Mouse (Mus musculus) yolk sac, embryonic 10.5 days (tissue): ENCODE data around the gene Adamts4.

Source experiments
- DNase-seq: peaks from one replicate; pipeline ENCODE4 v3.0.0-alpha.2; 2017; ENCODE audit warnings: low spot score

Gene Adamts4

GRCm38 (mm10) chr1:171256095-171256818 lies 6.0 kb downstream of the Adamts4 start:
- DNase-seq = no peak

DNA sequence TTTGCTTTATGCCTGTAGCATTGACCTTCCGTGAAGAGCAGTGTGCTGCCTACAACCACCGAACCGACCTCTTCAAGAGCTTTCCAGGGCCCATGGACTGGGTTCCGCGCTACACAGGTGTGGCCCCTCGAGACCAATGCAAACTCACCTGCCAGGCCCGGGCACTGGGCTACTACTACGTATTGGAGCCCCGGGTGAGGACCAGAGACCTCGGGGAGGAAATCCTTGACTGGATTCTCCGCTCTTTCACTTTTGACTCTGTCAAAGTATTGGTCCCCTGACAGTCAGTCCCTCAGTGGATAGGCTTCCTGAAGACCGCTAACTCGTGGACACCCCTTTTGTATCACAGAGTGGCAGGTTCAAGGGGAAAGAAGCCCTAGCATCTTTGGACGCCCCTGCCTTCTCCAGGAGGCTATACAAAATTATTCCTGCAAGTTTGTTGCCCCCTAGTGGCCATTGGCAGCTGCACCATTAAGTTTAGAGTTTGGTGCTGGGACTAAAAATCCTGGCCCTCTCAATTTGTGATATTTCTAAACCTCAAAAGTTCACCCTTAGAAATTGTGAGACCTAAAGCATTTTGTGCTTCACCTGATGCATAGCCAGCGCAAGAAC lies 6.8 kb downstream of the Adamts4 start:
- DNase-seq = no peak

- no peak for DNase-seq
These were observed 7.6 kb downstream of the Adamts4 start for GRCm38 (mm10) chr1:171257781-171258180.

GRCm38 (mm10) chr1:171258921-171259320 lies 8.7 kb downstream of the Adamts4 start:
- DNase-seq = no peak

DNA sequence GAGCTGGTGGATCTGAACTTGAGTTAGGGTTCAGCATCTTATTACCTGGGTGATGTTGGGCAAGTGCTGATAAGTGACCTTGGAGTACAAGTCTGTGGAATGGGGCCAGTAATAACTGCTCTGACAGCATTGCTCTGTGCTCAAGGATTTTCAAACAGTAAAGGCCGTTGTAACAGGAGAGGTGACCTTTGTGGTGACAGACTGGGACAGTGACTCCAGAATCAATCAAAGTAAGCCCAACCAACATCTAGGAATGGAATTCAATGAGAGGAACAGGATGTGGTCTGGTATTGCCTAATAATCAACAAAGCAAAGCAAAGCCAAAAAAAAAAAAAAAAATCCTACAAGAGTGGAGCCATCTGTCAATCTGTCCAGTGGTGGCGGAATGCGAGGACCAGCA lies 10.1 kb downstream of the Adamts4 start:
- DNase-seq = no peak

DNA sequence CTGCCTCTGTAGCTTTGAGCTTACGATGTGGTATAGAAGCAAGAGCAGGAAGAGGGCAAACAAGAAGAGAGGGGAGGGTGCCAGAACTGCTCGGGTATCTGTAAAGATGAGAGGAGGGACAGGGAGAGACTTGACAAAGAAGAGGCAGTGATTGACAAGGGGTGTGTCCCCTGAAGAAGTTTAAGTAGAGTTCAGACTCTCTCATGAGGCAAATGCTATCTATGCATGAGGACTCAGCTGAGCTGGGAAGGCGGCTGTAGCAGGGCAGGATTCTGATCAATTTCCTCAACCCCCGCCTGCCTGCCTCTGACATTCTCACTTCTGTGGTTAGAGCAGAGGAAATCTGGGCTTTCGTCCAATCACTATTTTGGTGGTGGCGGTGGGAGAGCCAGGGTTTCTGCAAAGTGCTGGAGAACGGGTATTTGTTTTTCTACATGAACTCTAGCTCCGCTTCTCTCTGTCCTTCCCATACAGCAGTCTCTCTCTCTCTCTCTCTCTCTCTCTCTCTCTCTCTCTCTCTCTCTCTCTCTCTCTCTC lies 12.4 kb downstream of the Adamts4 start:
- DNase-seq = no peak

DNA sequence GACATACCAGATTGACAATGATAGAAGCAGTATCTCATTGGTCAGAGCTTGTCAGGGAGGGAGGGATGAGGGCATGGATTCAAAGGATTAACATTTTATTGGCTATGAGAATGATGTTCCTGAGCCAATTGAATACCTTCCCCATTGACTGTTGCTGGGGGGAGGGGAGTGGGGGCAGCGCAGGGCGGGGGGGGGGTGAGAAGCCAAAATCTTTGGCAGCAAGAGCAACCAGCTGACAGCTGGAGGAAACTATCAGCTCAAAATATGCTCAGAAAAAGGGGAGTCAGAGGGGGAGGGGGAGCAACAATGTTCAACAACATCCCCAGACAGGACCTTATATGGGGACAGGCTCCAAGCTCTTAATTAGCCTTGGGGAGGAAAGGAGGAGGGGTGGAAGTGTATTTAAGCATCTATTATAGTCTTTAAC lies 13.0 kb downstream of the Adamts4 start:
- no peak for DNase-seq

DNA sequence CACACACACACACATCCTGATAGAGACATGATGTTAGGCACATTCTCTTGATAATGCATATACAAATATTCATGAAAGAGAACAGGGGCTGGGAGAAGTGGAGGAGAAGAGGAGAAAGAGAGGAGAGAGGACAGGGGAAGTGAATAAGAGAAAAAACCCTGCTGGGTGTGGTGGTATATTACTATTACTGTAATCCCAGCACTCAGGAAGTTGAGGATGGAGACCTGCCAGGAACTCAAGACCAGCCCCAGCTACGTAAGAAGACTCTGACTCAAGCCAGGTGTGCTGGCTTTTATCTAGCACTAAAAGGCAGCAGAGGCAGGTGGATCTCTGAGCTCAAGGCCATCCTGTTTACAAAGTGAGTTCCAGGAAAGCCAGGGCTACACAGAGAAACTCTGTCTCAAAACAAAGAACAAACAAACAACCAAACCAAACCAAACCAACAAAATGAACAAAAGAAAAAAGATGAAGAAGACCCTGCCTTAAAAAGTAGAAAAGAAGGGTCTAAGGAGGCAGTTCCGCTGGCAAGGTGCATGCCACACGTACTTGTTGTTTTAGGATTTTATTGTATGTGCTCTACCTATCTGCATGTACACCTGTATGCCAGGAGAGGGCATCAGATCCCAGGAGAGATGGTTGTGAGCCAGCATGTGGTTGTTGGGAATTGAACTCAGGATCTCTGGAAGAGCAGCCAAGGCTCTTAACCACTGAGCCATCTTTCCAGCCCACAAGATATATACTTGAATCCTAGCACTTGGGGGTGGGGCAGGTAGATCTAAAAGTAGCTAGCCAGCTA lies 13.6 kb downstream of the Adamts4 start:
- no peak for DNase-seq

DNA sequence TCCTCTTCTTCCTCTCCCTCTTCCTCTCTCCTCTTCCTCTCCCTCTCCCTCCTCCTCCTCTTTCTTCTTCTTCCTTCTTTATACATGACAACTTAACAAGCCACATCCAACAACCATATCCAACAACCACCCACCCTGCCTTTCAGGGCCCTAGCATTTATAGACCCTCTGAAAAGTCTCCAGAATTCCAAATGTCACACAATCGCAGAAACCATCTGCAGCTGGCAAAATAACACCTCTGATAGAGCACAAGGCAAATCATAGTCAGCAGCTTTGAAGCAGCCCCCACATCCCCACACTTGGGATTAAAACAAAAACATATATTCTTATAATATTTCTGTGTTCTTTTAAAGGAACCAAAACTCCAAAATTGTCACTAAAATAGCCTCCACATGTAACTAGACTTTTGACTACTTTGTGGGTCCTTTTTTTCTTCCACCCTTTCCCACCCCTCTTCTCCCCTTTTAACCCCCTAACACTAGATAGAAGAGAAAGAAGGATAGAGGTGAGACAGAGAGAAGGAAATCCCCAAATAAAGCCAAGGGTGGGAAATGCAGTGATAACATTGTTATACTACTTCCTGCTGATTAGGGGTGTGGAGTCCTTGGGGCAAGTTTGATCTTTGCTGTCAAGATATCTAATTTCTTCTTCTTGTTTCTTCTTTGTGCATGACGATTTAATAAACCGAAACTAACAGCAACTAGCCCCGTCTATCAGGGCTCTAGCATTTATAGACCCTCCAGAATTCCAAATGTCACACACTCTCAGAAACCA lies 15.9 kb downstream of the Adamts4 start:
- DNase-seq = no peak

DNA sequence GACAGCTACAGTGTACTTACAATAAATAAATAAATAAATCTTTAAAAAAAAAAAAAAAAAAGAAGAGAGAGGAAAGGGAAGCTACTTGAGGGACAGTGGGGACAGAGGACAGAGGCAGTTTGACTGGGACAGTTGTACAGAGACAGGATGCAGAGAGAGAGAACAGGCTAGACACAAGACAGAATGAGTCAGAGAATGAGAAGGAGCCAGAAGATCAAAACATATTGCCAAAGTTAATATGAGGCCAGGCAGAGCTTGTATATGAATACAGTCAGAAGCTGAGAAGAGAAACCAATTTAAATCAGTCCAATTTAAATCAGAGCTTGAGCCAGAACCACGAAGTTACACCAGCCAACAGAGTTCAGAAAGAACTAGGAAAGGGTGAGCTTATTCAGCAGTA lies 18.1 kb downstream of the Adamts4 start:
- DNase-seq = no peak

DNA sequence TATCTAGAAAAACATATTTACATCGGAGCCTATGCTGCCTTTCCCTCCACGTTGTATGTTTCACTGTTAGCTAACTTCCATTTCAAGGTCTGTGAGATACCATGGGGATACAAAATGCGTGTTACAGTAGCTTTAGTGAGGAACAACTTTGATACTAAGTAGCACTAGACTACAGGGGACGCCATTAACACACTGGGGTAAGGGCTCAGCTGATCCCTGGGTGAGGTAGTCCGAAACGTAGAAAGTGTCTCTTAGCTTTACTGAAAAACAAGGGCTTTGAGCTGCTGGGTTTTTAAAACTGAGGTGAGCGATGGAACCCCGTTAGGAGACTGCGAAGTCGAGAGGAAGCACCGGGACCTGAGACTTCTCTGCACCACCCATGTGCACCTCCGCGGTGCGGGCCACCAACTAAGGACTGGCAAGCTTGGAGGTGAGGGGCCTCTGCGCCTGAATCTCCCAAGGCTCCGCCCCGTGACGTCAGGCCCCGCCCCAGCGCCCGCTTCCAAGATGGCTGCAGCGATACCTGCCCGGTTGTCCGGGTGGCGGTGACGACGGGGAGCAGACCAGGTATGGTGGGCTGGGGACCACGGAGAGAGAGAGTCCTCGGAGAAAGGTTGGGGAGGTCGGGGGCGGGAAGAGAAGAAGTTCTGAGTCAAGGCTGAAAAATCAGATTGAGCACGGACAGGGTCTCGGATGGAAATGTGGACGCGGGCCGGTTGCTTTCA lies 19.8 kb downstream of the Adamts4 start, which contains the start of gene B4galt3:
B4galt3 (plus strand) TSS at position 481 of the 725 bp plus-strand sequence.
- DNase-seq = peak; percentile 94

DNA sequence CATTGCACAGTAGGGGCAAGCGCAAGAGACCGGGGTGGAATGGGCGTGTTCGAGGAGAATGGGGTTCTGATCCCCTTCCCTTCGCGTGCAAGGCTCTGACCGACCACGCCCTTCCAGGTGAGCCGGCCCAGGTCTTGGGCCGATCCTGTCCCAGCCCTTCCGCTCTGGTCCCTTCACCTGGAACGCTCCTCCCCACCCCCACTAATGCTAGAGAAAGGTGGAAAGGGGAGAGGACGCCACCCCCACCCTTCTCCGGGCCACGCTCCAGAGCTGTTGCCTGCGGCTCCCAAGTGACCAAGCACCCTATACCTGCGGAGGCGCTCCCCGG lies 20.3 kb downstream of the Adamts4 start:
- DNase-seq = no peak

GRCm38 (mm10) chr1:171271196-171271595 lies 21.0 kb downstream of the Adamts4 start:
- DNase-seq = no peak

DNA sequence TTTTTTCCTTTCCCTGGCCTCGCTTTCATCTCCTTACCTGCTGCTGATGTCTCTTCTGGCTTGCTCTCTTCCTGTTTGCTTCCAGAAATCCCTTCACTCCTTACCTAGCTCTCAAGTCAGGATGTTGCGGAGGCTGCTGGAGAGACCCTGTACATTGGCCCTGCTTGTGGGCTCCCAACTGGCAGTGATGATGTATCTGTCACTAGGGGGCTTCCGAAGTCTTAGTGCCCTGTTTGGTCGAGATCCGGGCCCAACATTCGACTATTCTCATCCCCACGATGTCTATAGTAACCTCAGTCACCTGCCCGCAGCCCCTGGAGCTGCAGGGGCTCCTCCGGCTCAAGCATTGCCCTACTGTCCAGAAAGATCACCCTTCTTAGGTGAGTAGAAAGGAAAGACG lies 21.4 kb downstream of the Adamts4 start:
- no peak for DNase-seq

GRCm38 (mm10) chr1:171272086-171272485 lies 21.9 kb downstream of the Adamts4 start:
- no peak for DNase-seq

GRCm38 (mm10) chr1:171274171-171274570 lies 23.9 kb downstream of the Adamts4 start:
- DNase-seq = no peak

- no peak for DNase-seq
These were observed 25.0 kb downstream of the Adamts4 start for GRCm38 (mm10) chr1:171275144-171275734.

DNA sequence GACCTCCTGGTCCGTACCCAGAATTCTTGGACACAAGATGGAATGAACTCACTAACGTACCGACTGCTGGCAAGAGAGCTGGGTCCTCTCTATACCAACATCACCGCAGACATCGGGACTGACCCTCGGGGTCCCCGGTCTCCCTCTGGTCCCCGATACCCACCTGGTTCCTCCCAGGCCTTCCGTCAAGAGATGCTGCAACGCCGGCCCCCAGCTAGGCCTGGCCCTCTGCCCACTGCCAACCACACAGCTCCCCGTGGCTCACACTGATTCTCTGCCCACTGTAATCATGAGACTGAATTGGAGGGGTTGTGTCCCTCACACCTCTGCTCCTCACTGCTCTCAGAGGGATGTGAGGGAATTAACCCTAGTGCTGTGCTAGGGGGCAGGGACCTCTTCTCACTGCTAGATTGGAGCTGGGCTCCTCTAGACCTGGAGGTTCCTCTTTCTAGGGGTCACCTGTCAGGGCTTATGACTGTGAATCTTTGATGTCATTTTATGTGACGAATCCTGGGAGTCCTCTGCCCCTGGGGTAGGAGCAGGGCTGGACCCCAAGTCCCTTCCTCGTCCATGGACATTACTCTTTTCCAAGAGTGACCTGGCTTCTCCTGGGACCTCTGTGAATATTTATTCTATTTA lies 26.0 kb downstream of the Adamts4 start:
- DNase-seq = no peak

- DNase-seq = no peak
These were observed 27.5 kb downstream of the Adamts4 start for GRCm38 (mm10) chr1:171277736-171278135.

DNA sequence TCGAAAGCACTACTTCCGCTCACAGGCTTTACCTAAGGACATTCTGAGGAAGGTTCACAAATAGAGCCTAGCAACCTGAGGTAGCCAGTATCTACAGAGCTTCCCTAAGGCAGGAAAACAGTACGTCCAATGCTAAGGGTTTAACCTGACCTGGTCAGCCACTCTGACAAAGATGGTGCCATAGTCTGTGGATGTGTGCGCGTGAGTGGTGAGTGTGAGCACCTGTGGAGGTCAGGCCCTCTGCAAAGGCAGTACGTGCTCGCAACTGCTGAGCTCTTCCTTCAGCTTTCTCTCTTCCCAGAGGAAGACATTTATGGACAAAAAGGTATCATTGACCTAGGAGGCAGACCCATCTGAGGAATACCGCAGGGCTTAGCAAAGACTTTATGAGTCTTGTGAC lies 28.2 kb downstream of the Adamts4 start:
- no peak for DNase-seq
